Mouse (Mus musculus): Measurements from ENCODE around the gene Cenph. TPM values are rescaled to one million over a fixed set of nuclear protein-coding genes. Genes with fewer than 3 reads are reported as not detected.

Cenph gene
- total and polyA plus RNA-seq, 2 experiments from 2014 or later = 2.2 to 4.3 TPM

DNA sequence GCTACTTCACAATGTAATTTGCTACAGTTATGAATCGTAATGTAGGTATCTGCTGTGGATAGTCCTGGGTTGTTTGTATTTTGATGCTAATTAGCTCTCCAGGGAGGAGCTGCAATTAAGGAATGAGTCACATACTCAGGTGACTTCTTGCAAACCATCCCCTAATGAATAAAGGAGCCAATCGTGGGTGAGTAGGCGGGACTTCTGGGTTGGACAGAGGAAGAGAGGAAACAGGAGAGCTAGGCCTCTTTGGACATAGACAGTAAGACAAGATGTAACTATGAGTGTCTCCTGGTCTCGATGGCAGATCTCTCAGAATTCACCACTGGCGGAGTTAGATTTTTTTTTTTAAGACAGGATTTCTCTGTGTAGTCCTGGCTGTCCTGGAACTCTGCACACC is 54.0 kb downstream of the Cenph start:
- H3K4me1 ChIP-seq (ENCODE audit: insufficient read depth, low read length) = no peaks in the 10 kb centered on the region
- DNase-seq (ENCODE audit: low spot score) = no peak
- no peak for ATAC-seq (ENCODE audit: low FRiP score)
- H3K36me3 ChIP-seq (ENCODE audit: insufficient read depth, low read length) = peaks cover 20% of the 10 kb centered on the region
- H3K27ac ChIP-seq (ENCODE audit: low read depth, low read length) = no peak overlapping the region
- no peak overlapping the region for H3K9ac ChIP-seq (replicated peaks; ENCODE audit: low read length, poor library complexity, severe bottlenecking)
- H3K4me2 ChIP-seq (ENCODE audit: low read depth, low read length, poor library complexity, severe bottlenecking) = no peak overlapping the region
- no peaks in the 10 kb centered on the region for H3K9me3 ChIP-seq (ENCODE audit: low read length)
- H3K27me3 ChIP-seq (ENCODE audit: insufficient read depth, low read length) = no peaks in the 10 kb centered on the region
- TF ChIP-seq CTCF (IDR thresholded peaks at IDR 0.05) = no peak
- no peak overlapping the region for H3K4me3 ChIP-seq (ENCODE audit: low read depth, low read length)
- 92% methylated on average over 5 of the region's 5 CpGs for WGBS

DNA sequence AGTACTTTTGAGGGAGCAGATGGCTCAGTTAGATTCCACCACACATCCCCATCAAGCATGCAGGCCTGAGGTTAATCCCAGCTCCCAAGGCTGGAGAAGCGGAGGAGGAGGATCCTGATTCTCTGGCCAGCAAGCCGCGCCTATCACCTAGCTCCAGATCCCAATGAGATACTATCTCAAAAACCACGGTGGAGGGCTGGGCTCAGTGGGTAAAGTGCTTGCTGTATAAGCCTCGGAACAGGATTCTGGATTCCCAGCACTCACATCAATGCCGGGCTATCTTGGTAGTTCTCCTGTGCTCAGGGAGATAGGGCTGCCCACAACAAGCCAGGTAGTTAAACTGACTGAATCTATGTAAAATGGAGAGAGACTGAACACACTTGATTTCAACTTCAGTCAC is 60.2 kb downstream of the Cenph start:
- H3K27ac ChIP-seq (ENCODE audit: low read depth, low read length) = no peak overlapping the region

More for the DNA sequence above, 60.2 kb downstream of the Cenph start:
- Histone ChIP-seq H3K4me3 (ENCODE audit: low read depth, low read length) (no peak overlapping the region), H3K9me3 (ENCODE audit: low read length) (no peaks in the 10 kb centered on the region), H3K27me3 (ENCODE audit: insufficient read depth, low read length) (no peaks in the 10 kb centered on the region), H3K4me2 (ENCODE audit: low read depth, low read length, poor library complexity, severe bottlenecking) (no peak overlapping the region), H3K4me1 (ENCODE audit: insufficient read depth, low read length) (no peaks in the 10 kb centered on the region), H3K36me3 (ENCODE audit: insufficient read depth, low read length) (peaks cover 46% of the 10 kb centered on the region), H3K9ac (replicated peaks; ENCODE audit: low read length, poor library complexity, severe bottlenecking) (no peak overlapping the region)
- no peak for DNase-seq (ENCODE audit: low spot score)
- WGBS = 92% methylated on average over 6 of the region's 6 CpGs
- TF ChIP-seq CTCF (IDR thresholded peaks at IDR 0.05) = no peak
- no peak for ATAC-seq (ENCODE audit: low FRiP score)

Other genes with a start within 250 kb of the Cenph start
- gene Ocln, start 223.2 kb downstream of the Cenph start, total RNA-seq (2014; rRNA removed) = 12.4 and 12.7 TPM in 2 replicates
- gene Ocln, start 223.2 kb downstream of the Cenph start, polyA plus RNA-seq (2015; fragmentation: Nextera tagmentation; extraction: Ambion mirVana) = 9.0 and 9.7 TPM in 2 replicates
- gene Marveld2, start 158.9 kb downstream of the Cenph start, total RNA-seq (2014; rRNA removed) = 1.4 and 3.4 TPM in 2 replicates
- 2.1 and 2.3 TPM in 2 replicates for gene Marveld2, start 158.9 kb downstream of the Cenph start, polyA plus RNA-seq (2015; fragmentation: Nextera tagmentation; extraction: Ambion mirVana)
- gene Ak6, start 124.9 kb downstream of the Cenph start, total RNA-seq (2014; rRNA removed) = 136 and 141 TPM in 2 replicates
- 317 and 334 TPM in 2 replicates for gene Ak6, start 124.9 kb downstream of the Cenph start, polyA plus RNA-seq (2015; fragmentation: Nextera tagmentation; extraction: Ambion mirVana)
- gene Rad17, start 124.8 kb downstream of the Cenph start, total RNA-seq (2014; rRNA removed) = 13.5 and 17.7 TPM in 2 replicates
- gene Rad17, start 124.8 kb downstream of the Cenph start, polyA plus RNA-seq (2015; fragmentation: Nextera tagmentation; extraction: Ambion mirVana) = 12.3 and 14.0 TPM in 2 replicates
- gene Taf9, start 124.3 kb downstream of the Cenph start, total RNA-seq (2014; rRNA removed) = 41.5 and 58.3 TPM in 2 replicates
- 45.9 and 51.3 TPM in 2 replicates for gene Taf9, start 124.3 kb downstream of the Cenph start, polyA plus RNA-seq (2015; fragmentation: Nextera tagmentation; extraction: Ambion mirVana)
- 1.7 and 1.8 TPM in 2 replicates for gene Ccdc125, start 106.2 kb downstream of the Cenph start, total RNA-seq (2014; rRNA removed)
- gene Ccdc125, start 106.2 kb downstream of the Cenph start, polyA plus RNA-seq (2015; fragmentation: Nextera tagmentation; extraction: Ambion mirVana) = 0.81 and 0.86 TPM in 2 replicates
- 24.8 and 28.6 TPM in 2 replicates for gene Cdk7, start 45.0 kb downstream of the Cenph start, total RNA-seq (2014; rRNA removed)
- 30.4 and 32.1 TPM in 2 replicates for gene Cdk7, start 45.0 kb downstream of the Cenph start, polyA plus RNA-seq (2015; fragmentation: Nextera tagmentation; extraction: Ambion mirVana)
- 25.9 and 44.2 TPM in 2 replicates for gene Mrps36, start 31.2 kb downstream of the Cenph start, total RNA-seq (2014; rRNA removed)
- gene Mrps36, start 31.2 kb downstream of the Cenph start, polyA plus RNA-seq (2015; fragmentation: Nextera tagmentation; extraction: Ambion mirVana) = 163 and 165 TPM in 2 replicates
- 12.7 and 22.5 TPM in 2 replicates for gene Ccnb1, start 10.7 kb upstream of the Cenph start, total RNA-seq (2014; rRNA removed)
- gene Ccnb1, start 10.7 kb upstream of the Cenph start, polyA plus RNA-seq (2015; fragmentation: Nextera tagmentation; extraction: Ambion mirVana) = 11.5 and 11.7 TPM in 2 replicates
- 41.7 and 48.6 TPM in 2 replicates for gene Slc30a5, start 57.5 kb upstream of the Cenph start, total RNA-seq (2014; rRNA removed)
- gene Slc30a5, start 57.5 kb upstream of the Cenph start, polyA plus RNA-seq (2015; fragmentation: Nextera tagmentation; extraction: Ambion mirVana) = 21.7 and 22.3 TPM in 2 replicates